Mouse (Mus musculus): ENCODE results near the gene Gm20696. TPM values are rescaled to one million over a fixed set of nuclear protein-coding genes. Genes with fewer than 3 reads are reported as not detected.

Gene Gm20696
- polyA plus RNA-seq, 1 experiment from 2014 or later: 2.6 TPM

GRCm38 (mm10) chr6:99338174-99338573 is 328.4 kb downstream of the Gm20696 start:
- WGBS: 57% methylated on average over 3 of the region's 3 CpGs
- no peak for ATAC-seq (ENCODE audit: insufficient number of reproducible peaks, low FRiP score)
- H3K27ac ChIP-seq (ENCODE audit: poor library complexity, severe bottlenecking): no peak overlapping the region
- no peaks in the 10 kb centered on the region for H3K9me3 ChIP-seq (replicated peaks)
- H3K4me2 ChIP-seq: no peak overlapping the region
- no peaks in the 10 kb centered on the region for H3K36me3 ChIP-seq
- H3K4me1 ChIP-seq (replicated peaks): peaks cover 18% of the 10 kb centered on the region
- H3K4me3 ChIP-seq: no peak overlapping the region
- no peaks in the 10 kb centered on the region for H3K27me3 ChIP-seq (replicated peaks)
- H3K9ac ChIP-seq: no peak overlapping the region

DNA sequence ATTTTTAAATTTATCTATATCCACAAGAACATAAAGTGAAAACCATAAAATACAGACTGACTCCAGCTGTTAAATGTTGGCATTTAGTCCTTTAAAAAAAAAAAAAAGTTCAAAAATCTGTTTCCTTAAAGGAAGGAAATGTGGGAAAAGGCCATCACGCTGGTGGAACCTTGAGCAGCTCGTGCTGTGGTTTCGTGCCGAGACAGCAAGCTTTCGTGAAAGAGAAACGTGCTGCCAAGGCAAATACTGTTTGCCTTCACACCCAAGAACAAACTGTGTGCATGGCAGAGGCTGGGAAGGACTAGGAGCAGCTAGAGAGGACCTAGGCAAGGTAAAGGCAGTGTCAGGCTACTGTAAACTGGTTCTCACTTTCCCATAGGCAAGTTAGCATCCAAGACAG is 329.0 kb downstream of the Gm20696 start:
- H3K9ac ChIP-seq: no peak overlapping the region
- no peak overlapping the region for H3K27ac ChIP-seq (ENCODE audit: poor library complexity, severe bottlenecking)
- ATAC-seq (ENCODE audit: insufficient number of reproducible peaks, low FRiP score): no peak
- H3K36me3 ChIP-seq: no peaks in the 10 kb centered on the region
- peaks cover 18% of the 10 kb centered on the region for H3K4me1 ChIP-seq (replicated peaks)
- no peak overlapping the region for H3K4me3 ChIP-seq
- 45% methylated on average over 6 of the region's 6 CpGs for WGBS
- no peak overlapping the region; the same call in 1 of the 2 replicates for H3K4me2 ChIP-seq
- no peaks in the 10 kb centered on the region for H3K27me3 ChIP-seq (replicated peaks)
- no peaks in the 10 kb centered on the region for H3K9me3 ChIP-seq (replicated peaks)

DNA sequence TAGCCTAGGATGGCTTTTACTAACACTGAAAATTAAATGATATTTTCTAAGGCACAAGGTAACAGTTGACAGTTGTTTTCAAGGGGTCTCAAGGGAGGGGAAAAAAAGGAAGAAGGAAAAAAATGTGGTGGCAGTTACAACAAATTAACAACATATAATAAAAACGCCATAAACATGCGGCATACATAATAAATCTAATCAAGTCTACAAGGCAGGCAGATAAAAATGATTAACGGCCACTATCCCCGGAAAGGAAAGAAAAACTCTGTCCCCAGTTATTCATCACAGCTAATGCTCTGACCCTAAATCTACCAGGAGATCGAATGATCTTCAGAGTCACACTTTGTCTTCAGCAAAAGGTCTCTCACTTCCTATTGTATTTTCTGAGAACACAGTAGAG is 330.4 kb downstream of the Gm20696 start:
- Histone ChIP-seq H3K4me2 (no peak overlapping the region), H3K9ac (no peak overlapping the region), H3K4me1 (replicated peaks) (peaks cover 18% of the 10 kb centered on the region), H3K36me3 (no peaks in the 10 kb centered on the region), H3K27ac (ENCODE audit: poor library complexity, severe bottlenecking) (no peak overlapping the region), H3K27me3 (replicated peaks) (no peaks in the 10 kb centered on the region), H3K9me3 (replicated peaks) (no peaks in the 10 kb centered on the region), H3K4me3 (no peak overlapping the region)
- ATAC-seq (ENCODE audit: insufficient number of reproducible peaks, low FRiP score): no peak
- 66% methylated on average over 5 of the region's 5 CpGs for WGBS

- no peak overlapping the region for H3K4me2 ChIP-seq
- no peak overlapping the region for H3K4me3 ChIP-seq
- H3K27me3 ChIP-seq (replicated peaks): no peaks in the 10 kb centered on the region
- peaks cover 18% of the 10 kb centered on the region for H3K4me1 ChIP-seq (replicated peaks)
- no peaks in the 10 kb centered on the region for H3K36me3 ChIP-seq
- H3K27ac ChIP-seq (ENCODE audit: poor library complexity, severe bottlenecking): no peak overlapping the region
- H3K9ac ChIP-seq: no peak overlapping the region
- no peaks in the 10 kb centered on the region for H3K9me3 ChIP-seq (replicated peaks)
- no peak for ATAC-seq (ENCODE audit: insufficient number of reproducible peaks, low FRiP score)
- 88% methylated on average over 13 of the region's 13 CpGs for WGBS
These were observed 331.3 kb downstream of the Gm20696 start for GRCm38 (mm10) chr6:99335174-99335830.

DNA sequence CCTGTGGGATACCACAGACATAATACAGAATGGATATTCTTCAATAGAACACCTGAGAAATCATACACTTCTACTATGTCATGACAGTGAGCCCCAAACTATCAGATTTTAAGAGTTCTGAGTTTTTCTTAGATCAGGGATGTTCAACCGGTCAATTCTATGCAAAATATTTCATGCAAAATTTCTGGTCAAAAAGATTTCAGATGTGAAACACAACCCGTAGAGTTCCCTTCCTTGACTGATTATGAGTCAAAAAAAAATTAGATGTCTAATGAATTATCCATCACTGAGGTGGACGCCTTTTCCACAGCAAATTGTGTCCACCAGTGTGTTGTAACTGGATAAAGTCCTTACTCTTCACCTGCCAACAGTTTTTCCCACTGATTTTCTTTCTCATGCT is 332.3 kb downstream of the Gm20696 start:
- Histone ChIP-seq H3K4me2 (no peak overlapping the region), H3K27ac (ENCODE audit: poor library complexity, severe bottlenecking) (no peak overlapping the region), H3K9me3 (replicated peaks) (no peaks in the 10 kb centered on the region), H3K9ac (no peak overlapping the region), H3K4me1 (replicated peaks) (peaks cover 14% of the 10 kb centered on the region), H3K36me3 (no peaks in the 10 kb centered on the region), H3K4me3 (no peak overlapping the region), H3K27me3 (replicated peaks) (no peaks in the 10 kb centered on the region)
- no peak for ATAC-seq (ENCODE audit: insufficient number of reproducible peaks, low FRiP score)
- 90% methylated on average over 3 of the region's 3 CpGs for WGBS

DNA sequence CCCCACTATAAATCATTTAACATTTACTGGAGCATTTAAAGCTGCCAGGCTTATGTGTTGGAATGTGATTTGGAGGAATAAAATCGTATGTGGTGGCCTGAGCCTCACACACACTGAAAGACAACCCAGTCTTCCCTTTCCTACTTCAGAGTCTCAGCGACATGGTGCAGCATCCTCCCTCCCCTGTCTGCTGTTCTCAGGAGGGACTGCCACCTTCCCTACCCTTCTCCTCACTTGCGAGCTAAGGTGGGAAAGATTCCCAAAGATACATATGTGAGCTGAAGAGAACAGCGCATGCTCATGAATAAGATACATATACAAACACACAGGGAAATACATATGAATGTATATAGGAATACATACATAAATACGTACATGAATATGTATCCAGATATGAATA is 333.5 kb downstream of the Gm20696 start:
- Histone ChIP-seq H3K27ac (ENCODE audit: poor library complexity, severe bottlenecking) (no peak overlapping the region), H3K4me2 (no peak overlapping the region), H3K36me3 (no peaks in the 10 kb centered on the region)

DNA sequence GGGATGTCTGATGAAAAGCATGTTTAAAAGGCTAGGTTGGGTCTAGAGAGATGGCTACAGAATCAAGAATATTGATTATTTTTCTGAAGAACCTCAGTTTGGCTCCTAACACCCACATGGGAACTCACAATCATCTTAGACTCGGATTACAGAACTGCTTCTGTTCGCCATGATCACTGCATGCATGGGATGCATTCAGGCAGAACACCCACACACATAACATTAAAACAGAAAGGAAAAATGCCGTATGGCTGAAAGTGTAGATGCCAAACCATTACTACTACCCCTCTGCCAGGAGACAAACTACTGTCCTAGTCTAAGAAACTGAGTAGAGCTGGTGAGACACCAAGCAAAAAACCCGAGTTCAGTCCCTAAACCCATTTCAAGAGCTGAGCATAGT is 336.4 kb downstream of the Gm20696 start:
- Histone ChIP-seq H3K4me2 (no peak overlapping the region), H3K27ac (ENCODE audit: poor library complexity, severe bottlenecking) (no peak overlapping the region), H3K4me1 (replicated peaks) (no peaks in the 10 kb centered on the region), H3K9ac (no peak overlapping the region), H3K9me3 (replicated peaks) (no peaks in the 10 kb centered on the region), H3K4me3 (no peak overlapping the region), H3K36me3 (no peaks in the 10 kb centered on the region), H3K27me3 (replicated peaks) (no peaks in the 10 kb centered on the region)
- ATAC-seq (ENCODE audit: insufficient number of reproducible peaks, low FRiP score): no peak
- 83% methylated on average over 4 of the region's 4 CpGs for WGBS

More for the DNA sequence above, 333.5 kb downstream of the Gm20696 start:
- Histone ChIP-seq H3K27me3 (replicated peaks) (no peaks in the 10 kb centered on the region), H3K4me3 (no peak overlapping the region), H3K9me3 (replicated peaks) (no peaks in the 10 kb centered on the region), H3K9ac (no peak overlapping the region), H3K4me1 (replicated peaks) (peaks cover 6% of the 10 kb centered on the region)
- ATAC-seq (ENCODE audit: insufficient number of reproducible peaks, low FRiP score): no peak
- 86% methylated on average over 5 of the region's 5 CpGs for WGBS

DNA sequence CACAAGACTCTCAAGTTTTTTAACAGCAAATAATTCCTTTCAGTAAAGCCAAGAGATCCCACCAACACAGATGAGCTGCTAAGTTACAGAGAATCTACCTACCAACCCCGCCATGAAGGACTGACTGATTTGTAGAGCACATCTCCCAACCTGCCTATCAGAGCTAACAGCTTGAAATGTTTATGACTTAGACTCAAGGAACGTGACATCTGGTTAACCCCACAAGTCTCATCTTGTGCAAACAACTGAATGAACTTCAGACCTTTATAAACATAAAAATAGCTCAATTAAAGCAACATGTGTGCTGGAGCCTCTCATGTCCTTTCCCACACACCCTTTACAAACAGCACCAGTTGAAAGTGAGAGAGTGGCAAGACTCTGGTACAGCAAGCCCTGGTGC is 338.0 kb downstream of the Gm20696 start:
- WGBS: 69% methylated on average over 2 of the region's 2 CpGs
- no peaks in the 10 kb centered on the region for H3K9me3 ChIP-seq (replicated peaks)
- no peaks in the 10 kb centered on the region for H3K4me1 ChIP-seq (replicated peaks)
- no peak for ATAC-seq (ENCODE audit: insufficient number of reproducible peaks, low FRiP score)
- no peak overlapping the region for H3K4me3 ChIP-seq
- H3K36me3 ChIP-seq: no peaks in the 10 kb centered on the region
- H3K27ac ChIP-seq (ENCODE audit: poor library complexity, severe bottlenecking): no peak overlapping the region
- no peaks in the 10 kb centered on the region for H3K27me3 ChIP-seq (replicated peaks)
- no peak overlapping the region for H3K4me2 ChIP-seq
- no peak overlapping the region for H3K9ac ChIP-seq

DNA sequence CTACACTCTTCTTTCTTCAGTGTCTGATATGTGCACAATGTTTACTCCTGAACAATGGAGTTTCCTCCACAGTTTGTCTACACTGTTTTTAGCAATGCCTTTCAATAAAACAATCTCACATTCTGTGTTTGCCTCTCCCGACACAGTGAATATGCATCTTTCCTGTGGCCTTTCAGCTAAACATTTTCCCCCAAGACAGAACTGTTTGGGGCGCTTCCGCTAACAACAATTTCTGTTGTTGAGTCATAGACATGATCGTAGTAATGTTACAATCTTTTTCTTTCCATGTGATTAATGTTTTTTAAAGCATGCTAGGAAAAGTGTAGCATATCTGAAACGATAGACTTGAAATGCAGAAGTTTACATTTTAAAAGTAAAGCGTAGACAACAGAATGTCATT is 338.5 kb downstream of the Gm20696 start:
- H3K4me1 ChIP-seq (replicated peaks): no peaks in the 10 kb centered on the region
- H3K4me2 ChIP-seq: no peak overlapping the region
- H3K9ac ChIP-seq: no peak overlapping the region
- ATAC-seq (ENCODE audit: insufficient number of reproducible peaks, low FRiP score): no peak
- WGBS: 86% methylated on average over 6 of the region's 6 CpGs
- no peaks in the 10 kb centered on the region for H3K27me3 ChIP-seq (replicated peaks)
- no peak overlapping the region for H3K4me3 ChIP-seq
- H3K27ac ChIP-seq (ENCODE audit: poor library complexity, severe bottlenecking): no peak overlapping the region
- no peaks in the 10 kb centered on the region for H3K36me3 ChIP-seq
- H3K9me3 ChIP-seq (replicated peaks): no peaks in the 10 kb centered on the region

DNA sequence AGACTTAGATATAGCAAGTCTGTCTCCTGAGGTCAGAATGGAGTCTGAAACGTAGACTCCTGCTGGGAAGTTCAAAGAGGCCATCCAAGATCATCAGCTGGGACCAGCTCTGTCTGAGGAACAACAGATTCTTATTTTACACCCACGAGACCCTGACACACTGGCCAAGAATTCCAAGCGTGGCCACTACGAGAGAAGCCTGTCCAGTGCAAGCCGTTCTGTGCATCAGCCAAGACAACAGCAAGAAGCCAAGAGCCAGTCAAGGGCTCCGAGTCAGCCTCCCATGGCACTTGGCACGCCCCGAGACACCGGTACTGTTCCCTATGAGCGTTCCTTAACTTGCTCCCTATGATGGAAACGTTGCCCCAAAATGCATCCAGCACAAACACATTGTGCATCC is 338.9 kb downstream of the Gm20696 start:
- H3K4me3 ChIP-seq: no peak overlapping the region
- no peak for ATAC-seq (ENCODE audit: insufficient number of reproducible peaks, low FRiP score)
- no peak overlapping the region for H3K9ac ChIP-seq
- no peaks in the 10 kb centered on the region for H3K4me1 ChIP-seq (replicated peaks)
- 74% methylated on average over 11 of the region's 11 CpGs for WGBS
- H3K27me3 ChIP-seq (replicated peaks): no peaks in the 10 kb centered on the region
- no peaks in the 10 kb centered on the region for H3K36me3 ChIP-seq
- no peaks in the 10 kb centered on the region for H3K9me3 ChIP-seq (replicated peaks)
- H3K27ac ChIP-seq (ENCODE audit: poor library complexity, severe bottlenecking): no peak overlapping the region
- no peak overlapping the region for H3K4me2 ChIP-seq

GRCm38 (mm10) chr6:99325881-99326280 is 340.7 kb downstream of the Gm20696 start:
- Histone ChIP-seq H3K9me3 (replicated peaks) (no peaks in the 10 kb centered on the region), H3K4me1 (replicated peaks) (no peaks in the 10 kb centered on the region), H3K9ac (no peak overlapping the region), H3K4me3 (no peak overlapping the region), H3K27me3 (replicated peaks) (no peaks in the 10 kb centered on the region), H3K27ac (ENCODE audit: poor library complexity, severe bottlenecking) (no peak overlapping the region), H3K36me3 (no peaks in the 10 kb centered on the region), H3K4me2 (no peak overlapping the region)
- no peak for ATAC-seq (ENCODE audit: insufficient number of reproducible peaks, low FRiP score)
- 88% methylated on average over 2 of the region's 2 CpGs for WGBS

DNA sequence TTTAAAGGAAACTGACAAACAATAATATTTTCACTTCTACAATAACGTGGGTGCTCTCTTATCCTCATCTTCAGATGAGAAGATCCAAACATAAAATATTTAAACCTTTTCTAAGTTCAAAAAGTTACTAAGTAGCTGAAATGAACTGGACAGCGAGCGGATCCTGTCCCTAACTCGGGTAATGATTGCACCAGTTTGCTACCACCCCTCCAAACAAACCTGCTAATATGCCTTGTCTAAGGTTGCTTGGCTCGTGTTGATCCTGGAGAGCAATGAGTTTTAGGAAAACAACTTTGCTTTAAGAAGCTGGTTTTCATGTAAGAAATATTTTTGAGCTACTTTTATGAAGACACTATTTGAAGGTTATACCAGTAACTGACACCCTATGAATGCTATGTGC is 341.1 kb downstream of the Gm20696 start:
- ATAC-seq (ENCODE audit: insufficient number of reproducible peaks, low FRiP score): no peak
- H3K4me1 ChIP-seq (replicated peaks): 0 out of 2 replicates have a peak, but pooled peaks cover under 1% of the 10 kb centered on the region
- no peak overlapping the region for H3K4me2 ChIP-seq
- no peaks in the 10 kb centered on the region for H3K9me3 ChIP-seq (replicated peaks)
- 82% methylated on average over 5 of the region's 5 CpGs for WGBS
- no peaks in the 10 kb centered on the region for H3K27me3 ChIP-seq (replicated peaks)
- no peak overlapping the region for H3K27ac ChIP-seq (ENCODE audit: poor library complexity, severe bottlenecking)
- H3K4me3 ChIP-seq: no peak overlapping the region
- H3K9ac ChIP-seq: no peak overlapping the region
- no peaks in the 10 kb centered on the region for H3K36me3 ChIP-seq
